Mouse (Mus musculus): ENCODE measurements around the gene Fcgr3. TPM values are rescaled to one million over a fixed set of nuclear protein-coding genes. Genes with fewer than 3 reads are reported as not detected.

Gene Fcgr3
- polyA plus RNA-seq, 1 experiment: not detected

- H3K36me3 ChIP-seq (ENCODE audit: control insufficient read depth, insufficient read depth): no peaks in the 10 kb centered on the region
- H3K79me2 ChIP-seq (ENCODE audit: control insufficient read depth, insufficient read depth): no peaks in the 10 kb centered on the region
- no peak overlapping the region for H3ac ChIP-seq (ENCODE audit: control insufficient read depth, insufficient read length, low read depth)
- no peaks in the 10 kb centered on the region for H3K27me3 ChIP-seq (ENCODE audit: control insufficient read depth, insufficient read depth, insufficient read length)
- no peaks in the 10 kb centered on the region for H3K79me3 ChIP-seq (ENCODE audit: low read depth)
- TF ChIP-seq FOSL1 (IDR thresholded peaks at IDR 0.05; ENCODE audit: insufficient read depth, low read length, poor library complexity, severe bottlenecking) (no peak), USF1 (IDR thresholded peaks at IDR 0.05; ENCODE audit: low read depth) (no peak), CTCF (IDR thresholded peaks at IDR 0.05; ENCODE audit: control insufficient read depth, insufficient read depth, insufficient read length) (no peak), MYOG (IDR thresholded peaks at IDR 0.05; ENCODE audit: control insufficient read depth, extremely low read depth, insufficient read length) (no peak), CEBPB (IDR thresholded peaks at IDR 0.05; ENCODE audit: low read depth) (no peak), MAX (IDR thresholded peaks at IDR 0.05) (no peak)
- no peak overlapping the region for H3K4me3 ChIP-seq (ENCODE audit: insufficient read depth, poor library complexity, severe bottlenecking)
Measured at GRCm38 (mm10) chr1:171049263-171049662, 15.5 kb downstream of the Fcgr3 start.

GRCm38 (mm10) chr1:171046501-171046900, 18.2 kb downstream of the Fcgr3 start:
- Histone ChIP-seq H3K36me3 (ENCODE audit: control insufficient read depth, insufficient read depth) (no peaks in the 10 kb centered on the region), H3K4me3 (ENCODE audit: insufficient read depth, poor library complexity, severe bottlenecking) (no peak overlapping the region), H3ac (ENCODE audit: control insufficient read depth, insufficient read length, low read depth) (no peak overlapping the region), H3K79me2 (ENCODE audit: control insufficient read depth, insufficient read depth) (no peaks in the 10 kb centered on the region), H3K79me3 (ENCODE audit: low read depth) (no peaks in the 10 kb centered on the region), H3K27me3 (ENCODE audit: control insufficient read depth, insufficient read depth, insufficient read length) (no peaks in the 10 kb centered on the region)
- TF ChIP-seq CTCF (IDR thresholded peaks at IDR 0.05; ENCODE audit: control insufficient read depth, insufficient read depth, insufficient read length) (no peak), USF1 (IDR thresholded peaks at IDR 0.05; ENCODE audit: low read depth) (no peak), MYOG (IDR thresholded peaks at IDR 0.05; ENCODE audit: control insufficient read depth, extremely low read depth, insufficient read length) (no peak), MAX (IDR thresholded peaks at IDR 0.05) (no peak), MYOD1 (IDR thresholded peaks at IDR 0.05; ENCODE audit: control insufficient read depth, insufficient read length, low read depth) (no peak), CEBPB (IDR thresholded peaks at IDR 0.05; ENCODE audit: low read depth) (no peak), FOSL1 (IDR thresholded peaks at IDR 0.05; ENCODE audit: insufficient read depth, low read length, poor library complexity, severe bottlenecking) (no peak)

GRCm38 (mm10) chr1:171045079-171045465, 19.7 kb downstream of the Fcgr3 start:
- no peaks in the 10 kb centered on the region for H3K36me3 ChIP-seq (ENCODE audit: control insufficient read depth, insufficient read depth)
- no peak overlapping the region for H3ac ChIP-seq (ENCODE audit: control insufficient read depth, insufficient read length, low read depth)
- H3K4me3 ChIP-seq (ENCODE audit: insufficient read depth, poor library complexity, severe bottlenecking): no peak overlapping the region
- H3K79me3 ChIP-seq (ENCODE audit: low read depth): no peaks in the 10 kb centered on the region
- H3K79me2 ChIP-seq (ENCODE audit: control insufficient read depth, insufficient read depth): no peaks in the 10 kb centered on the region
- no peaks in the 10 kb centered on the region for H3K27me3 ChIP-seq (ENCODE audit: control insufficient read depth, insufficient read depth, insufficient read length)
- no peak for TF ChIP-seq MYOG (IDR thresholded peaks at IDR 0.05; ENCODE audit: control insufficient read depth, extremely low read depth, insufficient read length)
- no peak for TF ChIP-seq FOSL1 (IDR thresholded peaks at IDR 0.05; ENCODE audit: insufficient read depth, low read length, poor library complexity, severe bottlenecking)
- no peak for TF ChIP-seq USF1 (IDR thresholded peaks at IDR 0.05; ENCODE audit: low read depth)
- TF ChIP-seq CEBPB (IDR thresholded peaks at IDR 0.05; ENCODE audit: low read depth): no peak
- no peak for TF ChIP-seq CTCF (IDR thresholded peaks at IDR 0.05; ENCODE audit: control insufficient read depth, insufficient read depth, insufficient read length)
- no peak for TF ChIP-seq MYOD1 (IDR thresholded peaks at IDR 0.05; ENCODE audit: control insufficient read depth, insufficient read length, low read depth)
- no peak for TF ChIP-seq MAX (IDR thresholded peaks at IDR 0.05)

GRCm38 (mm10) chr1:171044365-171045078, 20.2 kb downstream of the Fcgr3 start:
- no peaks in the 10 kb centered on the region for H3K36me3 ChIP-seq (ENCODE audit: control insufficient read depth, insufficient read depth)
- no peaks in the 10 kb centered on the region for H3K79me2 ChIP-seq (ENCODE audit: control insufficient read depth, insufficient read depth)
- H3K4me3 ChIP-seq (ENCODE audit: insufficient read depth, poor library complexity, severe bottlenecking): no peak overlapping the region
- no peak overlapping the region for H3ac ChIP-seq (ENCODE audit: control insufficient read depth, insufficient read length, low read depth)
- TF ChIP-seq CEBPB (IDR thresholded peaks at IDR 0.05; ENCODE audit: low read depth) (no peak), FOSL1 (IDR thresholded peaks at IDR 0.05; ENCODE audit: insufficient read depth, low read length, poor library complexity, severe bottlenecking) (no peak), MAX (IDR thresholded peaks at IDR 0.05) (no peak), CTCF (IDR thresholded peaks at IDR 0.05; ENCODE audit: control insufficient read depth, insufficient read depth, insufficient read length) (no peak), USF1 (IDR thresholded peaks at IDR 0.05; ENCODE audit: low read depth) (no peak), MYOG (IDR thresholded peaks at IDR 0.05; ENCODE audit: control insufficient read depth, extremely low read depth, insufficient read length) (no peak), MYOD1 (IDR thresholded peaks at IDR 0.05; ENCODE audit: control insufficient read depth, insufficient read length, low read depth) (no peak)
- no peaks in the 10 kb centered on the region for H3K79me3 ChIP-seq (ENCODE audit: low read depth)
- no peaks in the 10 kb centered on the region for H3K27me3 ChIP-seq (ENCODE audit: control insufficient read depth, insufficient read depth, insufficient read length)

- Histone ChIP-seq H3ac (ENCODE audit: control insufficient read depth, insufficient read length, low read depth) (no peak overlapping the region), H3K36me3 (ENCODE audit: control insufficient read depth, insufficient read depth) (no peaks in the 10 kb centered on the region), H3K4me3 (ENCODE audit: insufficient read depth, poor library complexity, severe bottlenecking) (no peak overlapping the region), H3K79me2 (ENCODE audit: control insufficient read depth, insufficient read depth) (no peaks in the 10 kb centered on the region), H3K27me3 (ENCODE audit: control insufficient read depth, insufficient read depth, insufficient read length) (no peaks in the 10 kb centered on the region), H3K79me3 (ENCODE audit: low read depth) (no peaks in the 10 kb centered on the region)
- TF ChIP-seq MYOD1 (IDR thresholded peaks at IDR 0.05; ENCODE audit: control insufficient read depth, insufficient read length, low read depth) (no peak), CEBPB (IDR thresholded peaks at IDR 0.05; ENCODE audit: low read depth) (no peak), MAX (IDR thresholded peaks at IDR 0.05) (no peak), CTCF (IDR thresholded peaks at IDR 0.05; ENCODE audit: control insufficient read depth, insufficient read depth, insufficient read length) (no peak), MYOG (IDR thresholded peaks at IDR 0.05; ENCODE audit: control insufficient read depth, extremely low read depth, insufficient read length) (no peak), USF1 (IDR thresholded peaks at IDR 0.05; ENCODE audit: low read depth) (no peak)
Measured at GRCm38 (mm10) chr1:171043594-171044153, 21.1 kb downstream of the Fcgr3 start.

All from C2C12 (cell line).